Mouse (Mus musculus) cerebellum, adult 9-11 months (tissue): Measurements from ENCODE around the gene Vti1a.
A peak's percentile ranks its signal among the peaks of the same experiment; 100 is the strongest.

Experiments
- DNase-seq: peaks from one replicate; pipeline ENCODE4 v3.0.0; 2022

Vti1a gene

GRCm38 (mm10) chr19:55532681-55533080 is 216.6 kb downstream of the Vti1a start:
- DNase-seq: no peak

DNA sequence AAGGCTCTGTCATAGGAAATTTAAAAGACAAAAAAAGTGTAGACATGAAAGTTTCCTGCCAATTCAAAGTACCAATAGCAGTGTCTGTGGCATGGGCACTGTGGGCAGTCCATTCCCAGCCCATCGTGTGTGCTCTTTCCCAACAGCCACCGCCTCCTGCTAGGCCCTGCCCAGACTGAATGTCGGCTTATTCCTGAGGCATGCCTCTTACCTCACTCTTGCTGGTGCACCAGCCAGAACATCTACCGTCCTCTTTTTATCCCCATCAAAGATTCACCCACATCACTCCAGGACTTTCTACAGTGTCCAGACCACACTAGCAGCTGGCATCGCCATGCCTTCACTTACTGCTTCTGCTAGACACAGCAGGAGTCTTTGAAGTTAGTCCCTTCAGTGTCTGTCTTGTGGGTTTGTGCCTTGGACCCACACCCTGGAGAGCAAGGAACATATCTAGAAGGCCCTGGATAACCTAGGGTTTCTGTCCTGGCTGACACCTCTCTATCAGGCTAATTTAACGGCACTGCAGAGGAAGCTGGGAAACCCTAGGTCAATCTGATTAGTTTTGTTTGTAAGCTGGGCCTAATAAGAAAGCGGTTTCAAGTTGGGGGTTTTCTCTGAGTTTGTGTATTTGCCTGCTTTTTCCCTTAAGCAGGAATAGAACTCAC is 220.3 kb downstream of the Vti1a start:
- no peak for DNase-seq

GRCm38 (mm10) chr19:55537691-55538090 is 221.6 kb downstream of the Vti1a start:
- no peak for DNase-seq

DNA sequence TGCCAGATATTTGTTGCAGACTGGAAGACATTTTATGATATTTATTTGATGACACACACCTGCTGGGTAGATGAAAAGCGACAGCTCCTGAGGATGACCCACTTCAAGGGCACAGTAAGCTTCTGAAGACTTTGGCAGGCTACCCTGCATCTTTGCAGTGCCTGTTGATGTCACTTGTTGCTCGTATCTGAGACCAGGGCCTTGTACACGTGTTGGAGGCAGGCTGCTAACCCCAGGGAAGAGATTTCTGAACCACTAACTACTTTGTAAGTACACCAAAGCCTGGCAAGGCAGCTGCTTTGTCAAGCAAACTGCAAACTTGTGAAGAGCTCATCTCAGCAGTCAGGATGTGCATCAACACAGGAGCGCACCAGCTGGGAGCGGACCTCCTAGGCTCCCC is 225.5 kb downstream of the Vti1a start:
- DNase-seq: no peak

DNA sequence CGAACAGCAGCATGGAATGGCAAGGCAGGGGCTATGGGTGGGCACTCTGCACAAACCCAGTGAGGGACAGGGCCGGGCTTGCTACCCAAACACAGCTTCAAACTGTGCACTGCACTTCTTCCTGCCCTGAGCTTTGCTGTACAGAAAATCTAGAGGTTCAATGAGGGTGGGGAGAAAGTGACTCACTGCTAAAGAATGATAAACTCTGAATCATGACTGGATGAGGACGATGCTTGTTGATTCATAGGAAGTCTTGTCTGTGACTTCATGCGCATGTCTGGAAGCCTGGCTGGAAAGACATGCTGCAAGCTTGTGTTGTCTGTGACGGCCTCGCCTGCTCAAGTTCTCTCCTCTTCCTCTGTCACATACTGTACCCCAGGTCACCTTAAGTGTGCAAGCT is 226.4 kb downstream of the Vti1a start:
- DNase-seq: no peak

- DNase-seq: no peak
These were observed 227.1 kb downstream of the Vti1a start for GRCm38 (mm10) chr19:55543188-55543587.

GRCm38 (mm10) chr19:55544498-55544897 is 228.4 kb downstream of the Vti1a start:
- DNase-seq: no peak

DNA sequence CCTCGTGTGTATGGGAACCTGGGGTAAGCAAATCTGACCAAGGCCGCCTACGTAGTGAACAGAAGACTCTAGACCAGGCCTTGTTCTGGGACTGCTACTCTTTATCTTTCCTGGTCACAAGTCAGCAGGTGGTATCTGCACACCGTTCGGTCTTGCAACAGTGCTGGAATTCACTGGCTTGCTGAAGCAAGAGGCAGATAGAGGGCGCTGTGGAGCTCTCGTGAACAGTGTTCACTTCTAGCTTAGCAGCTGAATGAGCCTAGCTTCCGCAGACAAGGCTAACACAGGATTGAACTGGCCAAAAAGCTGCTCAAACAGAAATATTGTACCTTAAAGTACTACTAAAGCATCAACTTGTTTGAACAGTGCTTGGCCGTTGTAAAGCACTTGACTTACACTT is 229.4 kb downstream of the Vti1a start:
- peak; percentile 35 for DNase-seq

GRCm38 (mm10) chr19:55546009-55546528 is 230.0 kb downstream of the Vti1a start:
- DNase-seq: no peak

- DNase-seq: no peak
These were observed 232.1 kb downstream of the Vti1a start for GRCm38 (mm10) chr19:55548206-55548605.

DNA sequence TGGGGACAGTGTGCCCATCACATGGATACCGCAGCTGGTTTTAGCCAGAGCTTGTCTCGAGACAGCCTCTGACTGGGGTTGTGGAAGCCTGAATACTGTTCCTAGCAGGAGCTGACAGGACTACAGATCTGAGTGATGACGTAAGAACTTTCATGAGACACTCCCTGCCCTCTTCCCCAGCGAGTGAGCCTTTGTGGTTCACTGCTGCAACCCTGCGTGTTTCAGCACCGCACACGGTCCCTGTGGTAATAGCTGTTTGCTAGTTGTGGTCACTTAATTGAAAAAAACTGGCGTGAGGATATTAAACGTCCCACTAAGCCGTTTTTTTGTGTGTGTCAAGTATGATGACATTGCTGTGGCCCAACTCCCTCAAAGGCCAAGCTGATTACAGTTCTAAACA is 232.6 kb downstream of the Vti1a start:
- no peak for DNase-seq

GRCm38 (mm10) chr19:55550176-55550575 is 234.1 kb downstream of the Vti1a start:
- no peak for DNase-seq

GRCm38 (mm10) chr19:55552339-55552738 is 236.2 kb downstream of the Vti1a start:
- DNase-seq: no peak

GRCm38 (mm10) chr19:55552861-55553260 is 236.8 kb downstream of the Vti1a start:
- DNase-seq: no peak

DNA sequence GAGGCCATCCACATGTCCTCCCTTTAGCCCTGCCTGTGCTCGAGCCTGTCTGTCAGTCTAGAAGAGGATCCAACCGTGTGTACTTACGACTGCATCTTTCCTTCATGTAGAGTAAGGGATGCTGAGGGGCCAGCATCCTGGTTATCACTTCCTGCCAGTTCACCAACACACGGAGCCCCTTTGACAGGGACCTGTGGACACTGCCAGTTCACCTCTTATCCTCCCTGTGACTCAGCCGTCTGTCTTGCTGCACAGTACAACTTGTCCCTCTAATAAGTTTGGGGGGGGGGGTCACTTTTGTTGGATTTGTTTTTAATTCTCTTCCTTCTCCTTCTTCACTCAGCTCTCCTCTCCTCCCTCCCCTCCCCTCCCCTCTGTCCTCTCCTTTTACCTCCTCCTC is 238.2 kb downstream of the Vti1a start:
- no peak for DNase-seq

DNA sequence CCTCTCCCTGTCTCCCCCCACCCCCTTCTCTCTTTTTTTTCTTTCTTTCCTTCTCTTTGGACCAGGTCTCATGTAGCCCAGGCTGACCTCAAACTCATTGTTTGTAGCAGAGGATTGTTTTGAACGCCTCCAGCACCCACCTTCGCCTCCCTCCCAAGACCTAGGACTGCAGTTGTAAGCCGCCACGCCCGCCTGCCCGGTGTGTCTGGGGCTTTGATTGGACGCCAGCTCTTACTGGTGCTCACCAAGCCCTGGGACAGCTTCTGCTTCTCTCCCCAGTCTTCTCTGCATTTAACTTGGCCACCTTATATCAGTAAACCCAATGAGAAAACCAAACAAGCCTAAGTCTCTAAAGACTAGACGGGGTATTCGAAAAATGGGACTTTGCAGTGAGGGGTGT is 238.6 kb downstream of the Vti1a start:
- DNase-seq: no peak

GRCm38 (mm10) chr19:55556168-55556999 is 240.3 kb downstream of the Vti1a start:
- peak; percentile 26 for DNase-seq

- DNase-seq: no peak
These were observed 243.2 kb downstream of the Vti1a start for GRCm38 (mm10) chr19:55559331-55559730.

GRCm38 (mm10) chr19:55560088-55560682 is 244.1 kb downstream of the Vti1a start:
- no peak for DNase-seq

DNA sequence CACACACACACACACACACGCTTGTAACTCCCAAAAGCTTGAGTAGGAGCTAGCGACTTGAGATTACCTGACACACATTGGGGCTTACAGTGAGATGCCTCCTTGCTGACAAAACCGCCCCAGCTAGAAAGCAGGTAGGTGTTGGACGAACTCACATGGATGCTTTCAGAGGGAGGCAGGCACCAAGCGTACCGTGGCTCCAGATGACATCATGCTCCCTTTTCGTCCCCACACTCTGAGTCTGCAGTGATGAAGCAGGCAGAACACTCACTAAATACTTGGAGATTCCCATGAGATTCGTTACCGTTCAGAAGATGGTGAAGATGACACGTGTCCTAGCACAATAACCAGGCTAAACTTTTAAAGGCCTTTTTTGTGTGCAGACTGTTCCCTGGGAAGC is 245.4 kb downstream of the Vti1a start:
- no peak for DNase-seq

GRCm38 (mm10) chr19:55562487-55563147 is 246.5 kb downstream of the Vti1a start:
- DNase-seq: peak; percentile 17

DNA sequence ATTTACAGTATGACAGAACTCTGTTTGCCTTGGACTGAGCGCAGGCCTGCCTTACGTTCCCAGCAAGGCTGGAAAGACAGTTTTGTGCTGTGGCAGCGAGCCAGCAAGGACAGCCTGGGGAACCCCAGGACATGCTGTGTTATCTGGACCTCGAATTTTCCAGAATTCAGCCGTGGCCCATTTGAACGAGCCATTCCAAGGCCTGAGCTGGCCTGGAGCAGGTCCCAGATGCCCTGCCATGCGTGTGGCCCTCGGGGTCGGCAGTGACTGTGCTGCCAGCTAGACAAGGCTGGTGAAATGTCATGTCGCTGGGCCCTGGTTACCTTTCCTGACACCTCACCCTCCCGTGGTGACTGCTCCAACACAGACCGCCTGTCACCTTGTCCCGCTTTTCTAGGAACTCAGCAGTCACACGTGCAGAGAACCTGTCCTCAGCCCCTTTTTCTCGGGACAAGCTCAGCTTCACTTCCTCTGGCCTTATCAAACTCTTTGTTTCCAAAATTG is 247.1 kb downstream of the Vti1a start:
- peak; percentile 89 for DNase-seq
